Mouse (Mus musculus): ENCODE measurements at regions not wholly inside any gene's neighbourhood (a gene's known extent, or its start where the extent isn't known, plus 50 kb on each side); places are given as distances from the start of the nearest gene placed in this dataset.

DNA sequence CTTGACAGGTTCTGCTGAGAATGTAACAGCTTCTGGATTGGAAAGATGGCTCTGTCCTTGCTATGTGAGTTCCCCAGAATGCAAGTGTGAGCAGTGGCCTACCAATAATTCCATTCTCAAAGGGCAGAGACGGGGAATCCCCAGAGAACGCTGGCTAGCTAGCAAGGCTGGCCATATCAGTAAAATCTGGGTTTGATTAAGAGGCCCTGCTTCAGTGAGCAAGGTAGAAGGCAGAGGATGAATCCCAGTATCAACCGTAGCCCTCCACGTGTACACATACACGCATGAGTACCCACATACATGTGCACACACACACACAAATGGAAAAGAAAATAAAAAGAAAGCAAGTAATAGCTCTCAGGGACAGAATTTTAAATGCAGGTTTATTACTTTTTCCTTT is 55.3 kb downstream of the Tril start:
- no peaks in the 10 kb centered on the region for H3K36me3 ChIP-seq (ENCODE audit: inconsistent target)
- no peak overlapping the region for H3K27ac ChIP-seq
- no peaks in the 10 kb centered on the region for H3K79me2 ChIP-seq (ENCODE audit: inconsistent target)
- no peak overlapping the region for H3K4me3 ChIP-seq (ENCODE audit: inconsistent target)
- 81% methylated on average over 5 of the region's 5 CpGs for WGBS (ENCODE audit: missing documents)

DNA sequence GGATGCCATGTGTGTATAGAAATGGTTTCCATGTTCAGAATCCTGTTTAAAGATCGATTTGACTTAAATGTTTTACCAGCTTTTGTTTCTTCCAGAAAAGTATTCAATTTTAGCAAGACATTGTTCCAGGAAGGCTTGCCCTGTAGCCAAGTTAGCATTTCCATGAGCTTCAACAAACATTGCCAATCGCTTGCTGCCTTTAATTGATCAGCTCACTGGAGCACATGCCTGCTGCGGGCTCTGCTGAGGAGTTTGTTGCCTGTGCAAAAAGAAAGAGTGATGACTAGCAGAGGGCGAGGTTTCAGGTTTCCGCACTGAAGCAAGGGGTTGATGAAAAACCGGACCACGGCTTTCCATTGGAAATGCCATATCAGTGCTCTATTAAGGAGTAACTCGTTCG is 58.0 kb downstream of the Tril start:
- Histone ChIP-seq H3K79me2 (ENCODE audit: inconsistent target) (no peaks in the 10 kb centered on the region), H3K4me3 (ENCODE audit: inconsistent target) (no peak overlapping the region), H3K27ac (no peak overlapping the region), H3K36me3 (ENCODE audit: inconsistent target) (no peaks in the 10 kb centered on the region)
- 94% methylated on average over 9 of the region's 9 CpGs for whole genome bisulfite sequencing (ENCODE audit: missing documents)

DNA sequence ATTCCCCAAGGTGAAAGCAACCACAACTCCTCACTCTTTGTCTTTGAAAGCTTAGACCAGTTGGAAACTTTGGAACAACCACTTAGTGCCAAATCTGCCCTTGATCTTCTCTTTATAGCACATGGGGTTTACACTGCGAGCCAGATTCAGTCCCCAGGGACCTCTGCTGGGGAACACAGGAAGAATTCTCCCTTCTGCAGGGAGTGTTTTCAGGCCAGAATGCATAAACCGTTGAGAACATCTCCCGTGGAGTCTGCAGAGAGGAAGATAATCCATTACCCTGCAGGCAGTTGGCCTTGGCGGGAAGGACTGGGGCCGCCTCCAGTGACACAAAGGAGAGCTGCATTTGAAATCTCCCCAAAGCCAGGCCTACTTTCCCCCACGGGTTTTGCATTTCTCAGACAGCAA is 60.0 kb downstream of the Tril start:
- no peak overlapping the region for H3K4me3 ChIP-seq (ENCODE audit: inconsistent target)
- H3K79me2 ChIP-seq (ENCODE audit: inconsistent target), result no peaks in the 10 kb centered on the region
- H3K36me3 ChIP-seq (ENCODE audit: inconsistent target), result no peaks in the 10 kb centered on the region
- WGBS (ENCODE audit: missing documents), result 83% methylated on average over 6 of the region's 6 CpGs
- H3K27ac ChIP-seq, result peak overlapping the region; percentile 97

DNA sequence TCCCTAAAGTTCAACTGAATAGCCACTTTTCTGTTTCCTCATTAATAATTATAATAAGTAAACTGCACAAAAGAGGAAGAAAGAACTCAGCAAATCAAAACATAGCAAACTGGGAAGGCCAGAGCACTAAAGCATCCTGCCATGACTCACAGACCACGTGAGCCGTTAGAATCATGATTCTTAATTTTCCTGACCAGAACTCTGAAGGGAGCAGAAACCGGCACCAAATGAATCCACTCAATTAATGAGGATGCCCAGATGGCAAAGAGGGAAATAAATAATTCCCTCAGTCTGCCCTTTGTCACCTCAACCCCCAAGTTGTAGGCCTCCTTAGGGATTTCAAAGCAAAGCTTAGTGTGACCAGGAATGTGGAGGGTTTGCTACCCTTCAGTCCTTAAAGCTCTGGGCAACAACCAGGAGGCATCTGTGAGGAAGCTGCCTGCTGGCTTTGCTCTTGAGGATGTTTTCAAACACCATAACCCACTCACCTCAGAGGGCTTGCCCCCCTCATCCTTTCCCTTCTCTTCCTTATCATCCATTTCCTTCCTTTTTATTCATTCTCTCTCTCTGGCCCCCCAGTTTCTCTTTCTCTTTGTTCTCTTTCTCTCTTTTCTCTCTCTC is 60.8 kb downstream of the Tril start:
- Histone ChIP-seq H3K36me3 (ENCODE audit: inconsistent target) (no peaks in the 10 kb centered on the region), H3K79me2 (ENCODE audit: inconsistent target) (no peaks in the 10 kb centered on the region), H3K4me3 (ENCODE audit: inconsistent target) (no peak overlapping the region), H3K27ac (peak overlapping the region; percentile 97)
- 6% methylated on average over 3 of the region's 3 CpGs for WGBS (ENCODE audit: missing documents)

DNA sequence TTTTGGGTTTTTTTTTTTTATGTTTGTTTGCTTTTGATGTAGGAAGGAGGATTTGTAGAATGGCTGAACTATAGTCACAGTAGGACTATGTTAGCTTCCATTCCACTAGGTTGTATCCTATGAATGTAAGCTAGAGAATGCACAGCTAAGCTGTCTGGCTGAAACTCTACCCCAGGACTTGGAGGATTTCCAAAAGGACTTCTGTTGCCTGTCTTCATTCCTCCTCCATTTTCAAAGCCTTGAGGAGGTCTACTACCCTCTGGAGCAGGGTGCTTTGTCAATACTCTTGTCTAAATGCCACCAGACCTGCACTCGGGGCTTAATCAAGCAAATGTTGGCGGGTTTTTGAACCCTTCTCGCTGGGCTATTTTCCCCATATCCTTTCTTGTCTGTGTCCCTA is 66.3 kb downstream of the Tril start:
- no peaks in the 10 kb centered on the region for H3K36me3 ChIP-seq (ENCODE audit: inconsistent target)
- 95% methylated on average over 3 of the region's 3 CpGs for WGBS (ENCODE audit: missing documents)
- no peak overlapping the region for H3K4me3 ChIP-seq (ENCODE audit: inconsistent target)
- H3K79me2 ChIP-seq (ENCODE audit: inconsistent target), result no peaks in the 10 kb centered on the region
- no peak overlapping the region for H3K27ac ChIP-seq

DNA sequence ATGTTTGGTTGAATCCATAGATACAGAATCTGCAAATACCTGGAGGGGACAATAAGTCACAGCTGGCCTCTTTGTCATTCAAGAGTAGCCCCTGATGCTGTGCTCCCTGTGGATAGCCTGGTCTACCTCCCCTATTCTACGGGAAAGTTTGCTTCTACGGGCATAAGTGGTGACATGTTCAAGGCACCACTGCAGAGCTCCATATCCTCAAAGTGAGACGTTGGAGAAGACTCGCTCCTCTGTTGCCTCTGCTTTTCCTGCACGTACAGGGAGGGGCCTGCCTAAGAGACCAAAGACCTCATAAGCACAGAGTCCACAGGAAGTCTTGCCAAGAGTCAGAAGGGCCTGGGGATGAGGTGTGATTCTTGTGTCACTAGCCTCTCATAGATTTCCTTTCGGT is 70.1 kb downstream of the Tril start:
- H3K36me3 ChIP-seq (ENCODE audit: inconsistent target), result no peaks in the 10 kb centered on the region
- H3K27ac ChIP-seq, result no peak overlapping the region
- 96% methylated on average over 6 of the region's 6 CpGs for WGBS (ENCODE audit: missing documents)
- H3K79me2 ChIP-seq (ENCODE audit: inconsistent target), result no peaks in the 10 kb centered on the region
- no peak overlapping the region for H3K4me3 ChIP-seq (ENCODE audit: inconsistent target)

Data from macrophage (primary cell).